Mouse (Mus musculus) adrenal gland, postnatal 4 days (tissue): ENCODE measurements around the gene Ifi211. TPM values are rescaled to one million over a fixed set of nuclear protein-coding genes. Genes with fewer than 3 reads are reported as not detected.
"Not testable (repeated sequence)": the region's sequence is repeated elsewhere in the genome, so short reads cannot be mapped to it uniquely, and the experiment has no call there.

Experiments used
- DNase-seq, 2 experiments: peaks; one replicate each; pipeline ENCODE4 v3.0.0; 2021 to 2022; ENCODE audit warnings: low spot score in 2 of 2, mixed read lengths in 2 of 2
- total RNA-seq, 2 experiments: library from RNA; stranded (reverse); gene quantifications; 2 replicates each; pipeline ENCODE4 v1.2.3; 2021

The Ifi211 gene
- total RNA-seq, 2 experiments from 2014 or later: 0.65 to 0.87 TPM

GRCm38 (mm10) chr1:173879225-173879987, 33.4 kb downstream of the Ifi211 start:
- not testable (repeated sequence) for DNase-seq

GRCm38 (mm10) chr1:173878264-173878663, 34.6 kb downstream of the Ifi211 start:
- DNase-seq: not testable (repeated sequence)

GRCm38 (mm10) chr1:173877125-173877524, 35.7 kb downstream of the Ifi211 start:
- DNase-seq: not testable (repeated sequence)

GRCm38 (mm10) chr1:173868586-173868985, 44.3 kb downstream of the Ifi211 start:
- DNase-seq: not testable (repeated sequence)

- no peak for DNase-seq
Observed at GRCm38 (mm10) chr1:173866504-173866903, 46.3 kb downstream of the Ifi211 start.

GRCm38 (mm10) chr1:173853711-173854110, 59.1 kb downstream of the Ifi211 start:
- not testable (repeated sequence) for DNase-seq

GRCm38 (mm10) chr1:173852853-173853252, 60.0 kb downstream of the Ifi211 start:
- not testable (repeated sequence) for DNase-seq

Other genes starting within 250 kb of the Ifi211 start
- gene Ifi208, start 239.4 kb downstream of the Ifi211 start, total RNA-seq: under 1 TPM; 0.28 to 0.65 TPM
- gene Ifi207, start 171.3 kb downstream of the Ifi211 start, total RNA-seq: 1 to 10 TPM; 2.6 to 2.8 TPM
- gene Ifi204, start 146.1 kb downstream of the Ifi211 start, total RNA-seq: 1 to 10 TPM; 3.1 to 3.6 TPM
- gene Mndal, start 29.4 kb upstream of the Ifi211 start, total RNA-seq: 10 to 100 TPM in 1 of 2 experiments, 1 to 10 TPM in 1; 8.4 to 10.1 TPM
- gene Ifi203, start 29.6 kb upstream of the Ifi211 start, total RNA-seq: 1 to 10 TPM; 6.4 to 6.5 TPM
- not detected for gene Ifi202b, start 69.7 kb upstream of the Ifi211 start, total RNA-seq
- gene Ifi205, start 118.8 kb upstream of the Ifi211 start, total RNA-seq: under 1 TPM; 0.68 to 0.70 TPM
- not detected for gene Olfr433, start 127.7 kb upstream of the Ifi211 start, total RNA-seq
- not detected for gene Olfr432, start 136.2 kb upstream of the Ifi211 start, total RNA-seq
- not detected for gene Olfr430, start 153.6 kb upstream of the Ifi211 start, total RNA-seq
- gene Olfr429, start 171.3 kb upstream of the Ifi211 start, total RNA-seq: not detected
- gene Olfr427, start 183.8 kb upstream of the Ifi211 start, total RNA-seq: not detected
- not detected for gene Olfr231, start 208.1 kb upstream of the Ifi211 start, total RNA-seq
- not detected for gene Olfr424, start 218.5 kb upstream of the Ifi211 start, total RNA-seq
- gene Olfr420, start 242.6 kb upstream of the Ifi211 start, total RNA-seq: not detected